Mouse (Mus musculus) kidney, postnatal 0 days (tissue): Measurements from ENCODE around the gene Zic2. TPM values are rescaled to one million over a fixed set of nuclear protein-coding genes. Genes with fewer than 3 reads are reported as not detected.
A peak's percentile ranks its signal among the peaks of the same experiment; 100 is the strongest.

ENCODE experiments used
- ATAC-seq: fragments of 200-750 bp; cut with Nextera tagmentation; replicated peaks from 2 replicates; pipeline ENCODE4 v1.8.0; 2017; ENCODE audit warnings: low read depth, moderate number of reproducible peaks, moderate TSS enrichment, moderate library complexity; ENCODE audit not compliant: low FRiP score
- DNase-seq: peaks from one replicate; pipeline ENCODE4 v3.0.0-alpha.2; 2016; ENCODE audit warnings: low spot score
- H3K27ac ChIP-seq: fragments of 300-500 bp; sonication (generic); 2 replicates; pipeline ENCODE4 v1.5.1; 2014; ENCODE audit warnings: mild to moderate bottlenecking
- H3K27me3 ChIP-seq: fragments of 300-500 bp; sonication (generic); 2 replicates; pipeline ENCODE4 v1.6.1; 2014; ENCODE audit warnings: low read length, mixed read lengths; ENCODE audit not compliant: insufficient read depth
- H3K36me3 ChIP-seq: fragments of 300-500 bp; sonication (generic); 2 replicates; pipeline ENCODE4 v1.6.1; 2014; ENCODE audit warnings: low read length, mixed read lengths; ENCODE audit not compliant: insufficient read depth
- H3K4me1 ChIP-seq: fragments of 300-500 bp; sonication (generic); replicated peaks from 2 replicates; pipeline ENCODE4 v1.6.1; 2014; ENCODE audit warnings: antibody characterized with exemption, low read length, mixed read lengths; ENCODE audit not compliant: insufficient read depth
- H3K4me2 ChIP-seq: fragments of 300-500 bp; sonication (generic); 2 replicates; pipeline ENCODE4 v1.6.1; 2014; ENCODE audit warnings: mild to moderate bottlenecking, low read length, moderate library complexity, mixed read lengths
- H3K4me3 ChIP-seq: fragments of 300-500 bp; sonication (generic); replicated peaks from 2 replicates; pipeline ENCODE4 v1.5.1; 2014; ENCODE audit warnings: low read depth, low read length
- H3K9ac ChIP-seq: fragments of 300-500 bp; sonication (generic); 2 replicates; pipeline ENCODE4 v1.6.1; 2014; ENCODE audit warnings: low read depth, low read length
- H3K9me3 ChIP-seq: fragments of 300-500 bp; sonication (generic); replicated peaks from 2 replicates; pipeline ENCODE4 v1.6.1; 2016; ENCODE audit warnings: low read length, inconsistent platforms, mixed read lengths
- CTCF ChIP-seq: IDR thresholded peaks from 2 replicates; pipeline ENCODE4 v1.5.1; 2016; ENCODE audit warnings: antibody characterized with exemption, low read depth, mild to moderate bottlenecking, moderate library complexity
- WGBS: fragments of 180-500 bp; shearing (Covaris S2); extraction: QIAGEN DNeasy Blood & Tissue Kit; methylation state at CpG from one replicate; pipeline ENCODE4 v1.1.7; 2014; 5-methylcytosine and 5-hydroxymethylcytosine counted together
- polyA plus RNA-seq: library from polyadenylated mRNA; unstranded; fragments of >200 nt; fragmentation: Nextera tagmentation; extraction: Ambion mirVana; gene quantifications from 2 replicates; pipeline ENCODE4 v1.2.1, GENCODE M21; 2015

Zic2 gene
- polyA plus RNA-seq, 1 experiment from 2014 or later: not detected

- peak; percentile 43 for ATAC-seq
- Histone ChIP-seq H3K36me3 (no peaks in the 10 kb centered on the region), H3K4me2 (peak overlapping the region; percentile 80), H3K27me3 (peaks cover 87% of the 10 kb centered on the region), H3K9ac (no peak overlapping the region), H3K27ac (no peak overlapping the region), H3K4me3 (peak overlapping the region; percentile 40), H3K9me3 (no peaks in the 10 kb centered on the region), H3K4me1 (peaks cover 18% of the 10 kb centered on the region)
- TF ChIP-seq CTCF: no peak
- no peak for DNase-seq
- WGBS: under 1% methylated on average over 39 of the region's 62 CpGs
Measured at GRCm38 (mm10) chr14:122464351-122464762, 10.9 kb upstream of the Zic2 start.

GRCm38 (mm10) chr14:122464763-122465741 is 10.2 kb upstream of the Zic2 start, which contains the start of gene Zic5:
Gene Zic5 (minus strand): TSS chr14:122465677.
- H3K9me3 ChIP-seq: no peaks in the 10 kb centered on the region
- DNase-seq (no peak), ATAC-seq (0 out of 2 replicates have a peak, but pooled peaks have one; percentile 29)
- no peak within 1 kb of the TSS for H3K27ac ChIP-seq
- WGBS: under 1% methylated on average over 56 of the region's 62 CpGs
- H3K4me3 ChIP-seq: peak within 1 kb of the TSS; percentile 40
- no peak within 1 kb of the TSS for H3K9ac ChIP-seq
- TF ChIP-seq CTCF: no peak
- no peaks in the 10 kb centered on the region for H3K36me3 ChIP-seq
- peaks cover 18% of the 10 kb centered on the region for H3K4me1 ChIP-seq
- H3K27me3 ChIP-seq: peaks cover 88% of the 10 kb centered on the region
- peak within 1 kb of the TSS; percentile 80 for H3K4me2 ChIP-seq

- Histone ChIP-seq H3K27ac (no peak overlapping the region), H3K27me3 (peaks cover 93% of the 10 kb centered on the region), H3K4me3 (no peak overlapping the region), H3K36me3 (no peaks in the 10 kb centered on the region), H3K9ac (no peak overlapping the region), H3K9me3 (no peaks in the 10 kb centered on the region), H3K4me1 (peaks cover 18% of the 10 kb centered on the region), H3K4me2 (no peak overlapping the region)
- 18% methylated on average over 13 of the region's 13 CpGs for WGBS
- ATAC-seq (no peak), DNase-seq (no peak)
- no peak for TF ChIP-seq CTCF
Measured at GRCm38 (mm10) chr14:122465931-122466490, 9.2 kb upstream of the Zic2 start.

- Histone ChIP-seq H3K4me3 (no peak overlapping the region), H3K4me2 (no peak overlapping the region), H3K36me3 (no peaks in the 10 kb centered on the region), H3K9me3 (no peaks in the 10 kb centered on the region), H3K27ac (no peak overlapping the region), H3K9ac (no peak overlapping the region), H3K27me3 (peaks cover 97% of the 10 kb centered on the region), H3K4me1 (peaks cover 18% of the 10 kb centered on the region)
- 42% methylated on average over 7 of the region's 7 CpGs for WGBS
- DNase-seq: no peak
- ATAC-seq: no peak
- no peak for TF ChIP-seq CTCF
Measured at GRCm38 (mm10) chr14:122466756-122467362, 8.4 kb upstream of the Zic2 start.

- Histone ChIP-seq H3K27me3 (peaks cover 99% of the 10 kb centered on the region), H3K4me1 (peaks cover 18% of the 10 kb centered on the region), H3K9me3 (no peaks in the 10 kb centered on the region), H3K9ac (no peak overlapping the region), H3K4me3 (no peak overlapping the region), H3K4me2 (no peak overlapping the region), H3K36me3 (no peaks in the 10 kb centered on the region), H3K27ac (no peak overlapping the region)
- no peak for ATAC-seq
- DNase-seq: no peak
- no peak for TF ChIP-seq CTCF
- WGBS: 3% methylated on average over 23 of the region's 23 CpGs
Measured at GRCm38 (mm10) chr14:122467926-122468841, 7.1 kb upstream of the Zic2 start.
